Mouse (Mus musculus) forebrain, embryonic 11.5 days (tissue): Measurements from ENCODE around the gene Frs2. TPM values are rescaled to one million over a fixed set of nuclear protein-coding genes. Genes with fewer than 3 reads are reported as not detected.

Experiments
- ATAC-seq: fragments of 200-750 bp; cut with Nextera tagmentation; replicated peaks from 2 replicates; pipeline ENCODE4 v1.8.0; 2017; ENCODE audit warnings: moderate TSS enrichment; ENCODE audit not compliant: low FRiP score
- DNase-seq: peaks from one replicate; pipeline ENCODE4 v3.0.0-alpha.2; 2017; ENCODE audit warnings: low spot score
- H3K27ac ChIP-seq: fragments of 300-500 bp; sonication (generic); 2 replicates; pipeline ENCODE4 v1.5.1; 2014; ENCODE audit warnings: low read depth, low read length
- H3K27me3 ChIP-seq: fragments of 300-500 bp; sonication (generic); 2 replicates; pipeline ENCODE4 v1.6.1; 2014; ENCODE audit warnings: mild to moderate bottlenecking, low read length, mixed read lengths; ENCODE audit not compliant: control insufficient read depth, insufficient read depth
- H3K36me3 ChIP-seq: fragments of 300-500 bp; sonication (generic); 2 replicates; pipeline ENCODE4 v1.6.1; 2014; ENCODE audit warnings: mild to moderate bottlenecking, low read length, moderate library complexity, mixed read lengths; ENCODE audit not compliant: control insufficient read depth, insufficient read depth
- H3K4me1 ChIP-seq: fragments of 300-500 bp; sonication (generic); replicated peaks from 2 replicates; pipeline ENCODE4 v1.6.1; 2014; ENCODE audit warnings: low read length, mixed read lengths; ENCODE audit not compliant: control insufficient read depth, insufficient read depth
- H3K4me2 ChIP-seq: fragments of 300-500 bp; sonication (generic); 2 replicates; pipeline ENCODE4 v1.6.1; 2014; ENCODE audit warnings: low read depth, mild to moderate bottlenecking, low read length, moderate library complexity, mixed read lengths; ENCODE audit not compliant: severe bottlenecking
- H3K4me3 ChIP-seq: fragments of 300-500 bp; sonication (generic); 2 replicates; pipeline ENCODE4 v1.5.1; 2014; ENCODE audit warnings: low read depth, low read length
- H3K9ac ChIP-seq: fragments of 300-500 bp; sonication (generic); 2 replicates; pipeline ENCODE4 v1.6.1; 2014; ENCODE audit warnings: low read length
- H3K9me3 ChIP-seq: fragments of 300-500 bp; sonication (generic); 2 replicates; pipeline ENCODE4 v1.6.1; 2016; ENCODE audit warnings: low read length, mixed read lengths; ENCODE audit not compliant: control insufficient read depth
- WGBS: fragments of 180-500 bp; shearing (Covaris S2); extraction: QIAGEN DNeasy Blood & Tissue Kit; methylation state at CpG from one replicate; pipeline ENCODE4 v1.1.7; 2014; 5-methylcytosine and 5-hydroxymethylcytosine counted together
- polyA plus RNA-seq: library from polyadenylated mRNA; unstranded; fragments of >200 nt; fragmentation: Nextera tagmentation; extraction: Ambion mirVana; gene quantifications from 2 replicates; pipeline ENCODE4 v1.2.1, GENCODE M21; 2014

Frs2 gene
- polyA plus RNA-seq, result 29.4 and 31.9 TPM in 2 replicates

DNA sequence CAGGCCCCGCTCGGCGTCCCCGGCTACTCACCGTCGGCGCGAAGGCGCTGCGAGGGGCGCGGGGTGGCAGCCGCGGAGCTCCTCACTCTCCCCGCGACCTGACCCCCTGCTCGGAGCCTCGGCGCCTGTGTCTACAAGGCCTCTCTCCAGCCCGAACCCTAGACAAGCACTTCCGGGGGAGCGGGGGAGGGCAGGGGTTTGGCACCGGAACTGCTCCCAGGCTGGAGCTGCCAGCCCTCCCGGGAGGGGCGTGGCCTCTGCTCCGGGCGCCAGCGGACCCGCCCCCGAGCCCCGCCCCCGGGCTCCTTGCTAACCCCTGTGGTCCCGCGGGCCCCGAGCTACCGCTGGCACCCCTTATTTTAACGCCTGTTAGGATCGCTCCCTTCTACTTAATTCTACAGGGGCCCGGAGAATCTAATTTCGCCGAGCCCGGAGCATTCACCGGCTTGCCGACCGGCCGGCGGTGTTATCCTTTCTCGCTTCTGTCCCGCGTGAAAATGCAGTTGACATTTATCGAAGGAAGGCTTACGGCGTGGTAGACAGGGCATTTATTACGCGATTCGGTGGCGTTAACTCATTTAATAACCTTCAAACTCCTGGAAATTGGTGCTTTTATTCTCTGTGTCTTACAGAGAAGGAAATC lies at the start of gene Frs2:
Frs2 (minus strand) TSS at position 174 of the 643 bp plus-strand sequence.
- Histone ChIP-seq H3K9ac (peak within 1 kb of the TSS; percentile 95), H3K4me3 (peak within 1 kb of the TSS; percentile 100), H3K27ac (peak within 1 kb of the TSS; percentile 75), H3K36me3 (no peaks in the 10 kb centered on the region), H3K4me2 (peak within 1 kb of the TSS; percentile 69), H3K27me3 (peaks cover 5% of the 10 kb centered on the region; the same call in 1 of the 2 replicates), H3K9me3 (no peaks in the 10 kb centered on the region), H3K4me1 (peaks cover 8% of the 10 kb centered on the region; the same call in 1 of the 2 replicates)
- ATAC-seq (peak; percentile 97), DNase-seq (peak; percentile 97)
- WGBS, result under 1% methylated on average over 48 of the region's 57 CpGs

GRCm38 (mm10) chr10:117196696-117197095 lies 48.4 kb upstream of the Frs2 start:
- no peak overlapping the region for H3K27ac ChIP-seq
- H3K9ac ChIP-seq, result no peak overlapping the region
- H3K4me3 ChIP-seq, result no peak overlapping the region
- H3K4me2 ChIP-seq, result no peak overlapping the region
- H3K36me3 ChIP-seq, result no peaks in the 10 kb centered on the region
- H3K9me3 ChIP-seq, result no peaks in the 10 kb centered on the region
- no peaks in the 10 kb centered on the region for H3K4me1 ChIP-seq
- no peak for DNase-seq
- ATAC-seq, result no peak
- WGBS, result 86% methylated on average over 3 of the region's 3 CpGs
- no peaks in the 10 kb centered on the region for H3K27me3 ChIP-seq

- no peaks in the 10 kb centered on the region for H3K4me1 ChIP-seq
- no peak overlapping the region for H3K27ac ChIP-seq
- H3K4me3 ChIP-seq, result no peak overlapping the region
- 93% methylated on average over 4 of the region's 4 CpGs for WGBS
- H3K4me2 ChIP-seq, result no peak overlapping the region
- H3K9me3 ChIP-seq, result no peaks in the 10 kb centered on the region
- DNase-seq (no peak), ATAC-seq (no peak)
- no peaks in the 10 kb centered on the region for H3K36me3 ChIP-seq
- no peak overlapping the region for H3K9ac ChIP-seq
- H3K27me3 ChIP-seq, result no peaks in the 10 kb centered on the region
Measured at GRCm38 (mm10) chr10:117195748-117196147, 47.4 kb upstream of the Frs2 start.

GRCm38 (mm10) chr10:117195005-117195404 lies 46.7 kb upstream of the Frs2 start:
- H3K9ac ChIP-seq, result no peak overlapping the region
- DNase-seq, result no peak

DNA sequence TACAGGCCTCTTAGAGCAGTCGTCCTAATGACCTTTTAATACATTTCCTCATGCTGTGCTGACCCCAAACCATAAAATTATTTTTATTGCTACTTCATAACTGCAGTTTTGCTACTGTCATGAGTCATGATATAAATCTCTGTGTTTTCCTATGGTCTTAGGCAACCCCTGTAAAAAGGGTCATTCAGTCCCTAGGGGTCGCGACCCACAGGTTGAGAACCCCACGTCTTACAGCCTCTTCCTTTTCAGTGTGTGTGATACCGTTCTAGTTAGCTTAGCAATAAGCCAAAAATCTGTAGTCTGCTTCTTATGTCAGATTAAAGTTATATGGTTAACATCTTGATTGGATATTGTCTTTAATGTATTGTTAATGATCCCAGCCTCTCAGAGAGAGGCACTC lies 45.0 kb upstream of the Frs2 start:
- ATAC-seq (no peak), DNase-seq (no peak)
- H3K9me3 ChIP-seq, result no peaks in the 10 kb centered on the region
- H3K27ac ChIP-seq, result no peak overlapping the region
- H3K9ac ChIP-seq, result no peak overlapping the region
- no peak overlapping the region for H3K4me3 ChIP-seq
- H3K27me3 ChIP-seq, result no peaks in the 10 kb centered on the region
- no peak overlapping the region for H3K4me2 ChIP-seq
- WGBS, result 91% methylated on average over 5 of the region's 5 CpGs
- no peaks in the 10 kb centered on the region for H3K36me3 ChIP-seq
- H3K4me1 ChIP-seq, result no peaks in the 10 kb centered on the region

More at GRCm38 (mm10) chr10:117195005-117195404, 46.7 kb upstream of the Frs2 start:
- WGBS, result 90% methylated on average over 12 of the region's 12 CpGs
- no peak for ATAC-seq
- no peaks in the 10 kb centered on the region for H3K36me3 ChIP-seq
- no peak overlapping the region for H3K4me2 ChIP-seq
- no peaks in the 10 kb centered on the region for H3K27me3 ChIP-seq
- H3K4me3 ChIP-seq, result no peak overlapping the region
- no peaks in the 10 kb centered on the region for H3K9me3 ChIP-seq
- H3K4me1 ChIP-seq, result no peaks in the 10 kb centered on the region
- no peak overlapping the region for H3K27ac ChIP-seq

GRCm38 (mm10) chr10:117185399-117186089 lies 37.2 kb upstream of the Frs2 start:
- Histone ChIP-seq H3K27me3 (no peaks in the 10 kb centered on the region), H3K4me2 (no peak overlapping the region), H3K27ac (no peak overlapping the region), H3K4me1 (no peaks in the 10 kb centered on the region), H3K36me3 (no peaks in the 10 kb centered on the region), H3K4me3 (no peak overlapping the region), H3K9me3 (no peaks in the 10 kb centered on the region), H3K9ac (no peak overlapping the region)
- WGBS, result 75% methylated on average over 9 of the region's 9 CpGs
- DNase-seq, result no peak
- no peak for ATAC-seq

DNA sequence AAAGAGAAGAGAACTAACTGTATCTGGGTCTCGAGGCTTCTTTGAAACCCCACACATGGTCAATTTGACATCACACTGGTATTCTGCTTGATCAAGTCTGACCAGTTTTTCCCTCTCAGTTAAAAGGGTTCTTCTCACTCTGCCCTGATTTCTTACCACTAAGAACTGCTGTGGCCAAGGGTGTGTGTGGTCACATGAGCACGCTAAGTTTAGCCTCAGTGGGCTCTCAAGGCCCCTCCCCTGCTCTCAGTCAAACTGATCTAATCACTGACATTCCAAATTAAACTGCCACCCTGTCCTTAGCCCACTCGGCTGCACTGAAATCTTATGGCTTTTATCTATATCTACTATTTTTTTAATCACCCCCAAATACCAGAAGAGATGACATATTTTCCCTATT lies 32.8 kb upstream of the Frs2 start:
- no peak overlapping the region for H3K4me2 ChIP-seq
- no peak overlapping the region for H3K4me3 ChIP-seq
- no peaks in the 10 kb centered on the region for H3K9me3 ChIP-seq
- no peaks in the 10 kb centered on the region for H3K27me3 ChIP-seq
- no peak overlapping the region for H3K27ac ChIP-seq
- H3K4me1 ChIP-seq, result no peaks in the 10 kb centered on the region
- 70% methylated on average over 3 of the region's 3 CpGs for WGBS
- H3K9ac ChIP-seq, result no peak overlapping the region
- H3K36me3 ChIP-seq, result no peaks in the 10 kb centered on the region
- no peak for ATAC-seq
- DNase-seq, result no peak

- Histone ChIP-seq H3K36me3 (no peaks in the 10 kb centered on the region), H3K27me3 (no peaks in the 10 kb centered on the region), H3K9me3 (no peaks in the 10 kb centered on the region), H3K4me2 (no peak overlapping the region), H3K9ac (no peak overlapping the region), H3K4me1 (peaks cover 2% of the 10 kb centered on the region; the same call in 1 of the 2 replicates), H3K27ac (no peak overlapping the region), H3K4me3 (no peak overlapping the region)
- 61% methylated on average over 12 of the region's 12 CpGs for WGBS
- ATAC-seq (no peak), DNase-seq (no peak)
Measured at GRCm38 (mm10) chr10:117174645-117175044, 26.3 kb upstream of the Frs2 start.
